Mouse (Mus musculus) embryo, embryonic 11 days (tissue): ENCODE measurements around the gene Vhl.
"Not testable (repeated sequence)": the region's sequence is repeated elsewhere in the genome, so short reads cannot be mapped to it uniquely, and the experiment has no call there.

Experiments
- DNase-seq: peaks from one replicate; pipeline ENCODE4 v3.0.0-alpha.2; 2015

Vhl gene

GRCm38 (mm10) chr6:113662964-113663700, 39.4 kb downstream of the Vhl start:
- no peak for DNase-seq

GRCm38 (mm10) chr6:113664305-113664704, 40.5 kb downstream of the Vhl start:
- DNase-seq, result no peak

- no peak for DNase-seq
Observed at GRCm38 (mm10) chr6:113667611-113668122, 43.9 kb downstream of the Vhl start.

GRCm38 (mm10) chr6:113668287-113669154, 44.8 kb downstream of the Vhl start:
- peak; percentile 51 for DNase-seq

GRCm38 (mm10) chr6:113669821-113670220, 46.1 kb downstream of the Vhl start:
- no peak for DNase-seq

GRCm38 (mm10) chr6:113672029-113672428, 48.3 kb downstream of the Vhl start:
- DNase-seq, result not testable (repeated sequence)

- DNase-seq, result no peak
Observed at GRCm38 (mm10) chr6:113672989-113673388, 49.2 kb downstream of the Vhl start.

GRCm38 (mm10) chr6:113675234-113675633, 51.5 kb downstream of the Vhl start:
- DNase-seq, result no peak

GRCm38 (mm10) chr6:113675991-113676390, 52.2 kb downstream of the Vhl start:
- no peak for DNase-seq

GRCm38 (mm10) chr6:113677070-113677734, 53.4 kb downstream of the Vhl start:
- DNase-seq, result no peak

GRCm38 (mm10) chr6:113678246-113679012, 54.7 kb downstream of the Vhl start:
- DNase-seq, result no peak

- no peak for DNase-seq
Observed at GRCm38 (mm10) chr6:113679993-113680566, 56.3 kb downstream of the Vhl start.
